Mouse (Mus musculus) lung, postnatal 4 days (tissue): Measurements from ENCODE around the gene Arhgef7.

Experiments
- DNase-seq, 2 experiments: peaks; one replicate each; pipeline ENCODE4 v3.0.0; 2021

Gene Arhgef7

GRCm38 (mm10) chr8:11727273-11727650 is 259 bp upstream of the Arhgef7 start:
- no peak for DNase-seq

- peak in 1 of 2 experiments; percentile 36 for DNase-seq
Measured at GRCm38 (mm10) chr8:11728482-11729295, 1.2 kb downstream of the Arhgef7 start.

- DNase-seq: peak in 1 of 2 experiments; percentile 37
Measured at GRCm38 (mm10) chr8:11730271-11730940, 2.9 kb downstream of the Arhgef7 start.

- no peak for DNase-seq
Measured at GRCm38 (mm10) chr8:11735672-11736235, 8.2 kb downstream of the Arhgef7 start.

GRCm38 (mm10) chr8:11737096-11737495 is 9.6 kb downstream of the Arhgef7 start:
- DNase-seq: no peak

GRCm38 (mm10) chr8:11739082-11739481 is 11.6 kb downstream of the Arhgef7 start:
- no peak for DNase-seq

GRCm38 (mm10) chr8:11740857-11741256 is 13.3 kb downstream of the Arhgef7 start:
- no peak for DNase-seq

GRCm38 (mm10) chr8:11743580-11743979 is 16.1 kb downstream of the Arhgef7 start:
- DNase-seq: peak in 1 of 2 experiments; percentile 38

- peak in 1 of 2 experiments; percentile 27 for DNase-seq
Measured at GRCm38 (mm10) chr8:11746850-11747600, 19.5 kb downstream of the Arhgef7 start.

GRCm38 (mm10) chr8:11749472-11749871 is 22.0 kb downstream of the Arhgef7 start:
- DNase-seq: peak in 1 of 2 experiments; percentile 51

GRCm38 (mm10) chr8:11752338-11752737 is 24.8 kb downstream of the Arhgef7 start:
- DNase-seq: peak in 1 of 2 experiments; percentile 52

- peak; percentile 24 to 82 for DNase-seq
Measured at GRCm38 (mm10) chr8:11753155-11753941, 25.8 kb downstream of the Arhgef7 start.

- no peak for DNase-seq
Measured at GRCm38 (mm10) chr8:11754723-11755122, 27.2 kb downstream of the Arhgef7 start.

GRCm38 (mm10) chr8:11755873-11756272 is 28.4 kb downstream of the Arhgef7 start:
- DNase-seq: peak; percentile 54 to 81

- DNase-seq: peak; percentile 95
Measured at GRCm38 (mm10) chr8:11757568-11758481, 30.3 kb downstream of the Arhgef7 start.

GRCm38 (mm10) chr8:11758482-11759281 is 31.2 kb downstream of the Arhgef7 start:
- peak in 1 of 2 experiments; percentile 18 for DNase-seq

- no peak for DNase-seq
Measured at GRCm38 (mm10) chr8:11761551-11761950, 34.0 kb downstream of the Arhgef7 start.

- DNase-seq: peak in 1 of 2 experiments; percentile 15
Measured at GRCm38 (mm10) chr8:11762048-11762447, 34.5 kb downstream of the Arhgef7 start.

GRCm38 (mm10) chr8:11762821-11763220 is 35.3 kb downstream of the Arhgef7 start:
- DNase-seq: peak in 1 of 2 experiments; percentile 21
